Mouse (Mus musculus) cerebellum, adult 9-10 months (tissue): ENCODE measurements at regions not wholly inside any gene's neighbourhood (a gene's known extent, or its start where the extent isn't known, plus 50 kb on each side); places are given as distances from the start of the nearest gene placed in this dataset.
"Not testable (repeated sequence)": the region's sequence is repeated elsewhere in the genome, so short reads cannot be mapped to it uniquely, and the experiment has no call there.

Experiments used
- DNase-seq: peaks from one replicate; pipeline ENCODE4 v3.0.0; 2022

- no peak for DNase-seq
These were observed 54.7 kb upstream of the Commd3 start for GRCm38 (mm10) chr2:18617520-18617919.

GRCm38 (mm10) chr2:18609868-18610185, 62.4 kb upstream of the Commd3 start:
- no peak for DNase-seq

GRCm38 (mm10) chr2:18609075-18609867, 62.9 kb upstream of the Commd3 start:
- DNase-seq = peak; percentile 66

- DNase-seq = peak; percentile 66
These were observed 63.7 kb upstream of the Commd3 start for GRCm38 (mm10) chr2:18608260-18609074.

GRCm38 (mm10) chr2:18607586-18608259, 64.5 kb upstream of the Commd3 start:
- DNase-seq = peak; percentile 49

GRCm38 (mm10) chr2:18607088-18607487, 65.1 kb upstream of the Commd3 start:
- peak; percentile 19 for DNase-seq

GRCm38 (mm10) chr2:18592221-18592620, 80.0 kb upstream of the Commd3 start:
- no peak for DNase-seq

- no peak for DNase-seq
These were observed 84.0 kb upstream of the Commd3 start for GRCm38 (mm10) chr2:18588232-18588631.

GRCm38 (mm10) chr2:18587746-18588231, 84.4 kb upstream of the Commd3 start:
- no peak for DNase-seq

- DNase-seq = peak; percentile 90
These were observed 85.1 kb upstream of the Commd3 start for GRCm38 (mm10) chr2:18586925-18587724.

- DNase-seq = peak; percentile 29
These were observed 86.4 kb upstream of the Commd3 start for GRCm38 (mm10) chr2:18585564-18586336.

GRCm38 (mm10) chr2:18558133-18558532, 114.1 kb upstream of the Commd3 start:
- no peak for DNase-seq

- DNase-seq = no peak
These were observed 124.1 kb upstream of the Commd3 start for GRCm38 (mm10) chr2:18547964-18548643.

GRCm38 (mm10) chr2:18524387-18524786, 131.8 kb upstream of the Dnajc1 start:
- no peak for DNase-seq

- no peak for DNase-seq
These were observed 131.3 kb upstream of the Dnajc1 start for GRCm38 (mm10) chr2:18523911-18524310.

- DNase-seq = no peak
These were observed 120.8 kb upstream of the Dnajc1 start for GRCm38 (mm10) chr2:18513435-18513834.

- no peak for DNase-seq
These were observed 116.7 kb upstream of the Dnajc1 start for GRCm38 (mm10) chr2:18509317-18509716.

- no peak for DNase-seq
These were observed 80.7 kb upstream of the Dnajc1 start for GRCm38 (mm10) chr2:18473361-18473771.

GRCm38 (mm10) chr2:18460901-18461300, 68.3 kb upstream of the Dnajc1 start:
- DNase-seq = no peak

GRCm38 (mm10) chr2:18460281-18460680, 67.7 kb upstream of the Dnajc1 start:
- not testable (repeated sequence) for DNase-seq

GRCm38 (mm10) chr2:18453426-18453825, 60.8 kb upstream of the Dnajc1 start:
- DNase-seq = not testable (repeated sequence)
